Comparison of ENCODE assay signal across 17 mouse cellular contexts in genomic region chr7:82679901-82680300, GRCm38 (mm10).
"Had no signal": no experiment of that assay in that cellular context is flagged by ENCODE, and none has a peak within 500 bp of the region (broad histone marks: within the 10 kb centered on the region; RNA-seq: fewer than 3 reads in every experiment).

No protein-coding gene starts in this region.

- DNase-seq: kidney, adult 11 months; kidney, adult 8-10 months; kidney, postnatal 10 days; kidney, postnatal 36 days; liver, postnatal 0 days; lung, postnatal 14 days; lung, postnatal 4 days; midbrain, embryonic 14.5 days; right cerebral cortex, adult 18-20 months; right cerebral cortex, postnatal 14 days; right cerebral cortex, postnatal 4 days; thymus, postnatal 25 days had no signal

- H3K27ac ChIP-seq: kidney, embryonic 15.5 days; limb, embryonic 10.5 days; limb, embryonic 13.5 days; liver, embryonic 14.5 days; stomach, postnatal 0 days had no signal

- H3K4me3 ChIP-seq: kidney, embryonic 15.5 days; limb, embryonic 10.5 days; limb, embryonic 13.5 days had no signal
